Mouse (Mus musculus) common myeloid progenitor, adult 5-6 weeks (primary cell): ENCODE data around the gene Akna. TPM values are rescaled to one million over a fixed set of nuclear protein-coding genes. Genes with fewer than 3 reads are reported as not detected.
A peak's percentile ranks its signal among the peaks of the same experiment; 100 is the strongest.

Experiments
- ATAC-seq: replicated peaks from 2 replicates; pipeline ENCODE4 v1.8.0; 2016; ENCODE audit warnings: low read depth, mild to moderate bottlenecking, moderate TSS enrichment, inconsistent platforms; ENCODE audit not compliant: poor library complexity, severe bottlenecking
- total RNA-seq: library from RNA; stranded (forward); fragments of 200-1000, 187-1606 nt; gene quantifications from 2 replicates; pipeline ENCODE4 v1.2.3, GENCODE M21; 2017

Akna gene
- total RNA-seq, 1 experiment from 2014 or later, result 13.8 TPM

DNA sequence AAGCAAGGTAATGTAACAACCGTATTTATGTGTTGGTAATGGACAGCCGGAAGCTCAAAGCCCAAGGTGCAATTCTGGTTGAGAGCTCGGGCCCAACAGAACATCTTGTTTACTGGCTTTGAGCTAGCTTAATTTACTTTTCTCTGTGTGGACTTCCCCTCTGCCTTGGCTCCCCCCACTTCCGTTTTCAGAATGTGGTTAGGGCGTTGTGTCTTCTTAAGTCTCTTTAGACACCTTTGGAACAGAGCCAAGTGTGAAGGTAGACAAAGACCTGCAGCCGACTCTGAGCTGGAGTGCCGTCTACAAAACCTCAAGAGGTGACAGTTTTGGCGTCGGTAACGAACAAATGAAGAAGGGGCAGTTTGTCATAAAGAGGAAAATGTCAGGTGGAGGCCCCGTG lies 17.4 kb downstream of the Akna start:
- peak; percentile 52 for ATAC-seq

DNA sequence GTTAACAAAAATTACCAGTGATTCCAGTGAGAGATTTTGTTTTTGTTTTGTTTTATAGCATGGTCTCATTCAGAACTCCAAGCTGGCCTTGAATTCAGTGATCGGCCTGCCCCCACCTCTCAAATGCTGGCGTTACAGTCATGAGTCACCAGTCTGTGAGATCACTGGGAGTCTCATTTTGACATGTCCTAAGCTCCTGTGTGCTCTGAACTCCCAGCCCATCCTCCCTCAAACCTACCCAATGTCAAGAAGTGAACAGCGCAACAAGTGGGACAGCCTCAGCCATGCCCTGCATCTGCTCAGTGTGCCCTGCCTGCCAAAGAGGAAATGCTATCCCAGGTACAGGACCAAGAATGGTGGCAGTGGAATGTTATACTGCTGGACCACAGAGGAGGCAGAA lies 17.9 kb downstream of the Akna start:
- ATAC-seq, result no peak

DNA sequence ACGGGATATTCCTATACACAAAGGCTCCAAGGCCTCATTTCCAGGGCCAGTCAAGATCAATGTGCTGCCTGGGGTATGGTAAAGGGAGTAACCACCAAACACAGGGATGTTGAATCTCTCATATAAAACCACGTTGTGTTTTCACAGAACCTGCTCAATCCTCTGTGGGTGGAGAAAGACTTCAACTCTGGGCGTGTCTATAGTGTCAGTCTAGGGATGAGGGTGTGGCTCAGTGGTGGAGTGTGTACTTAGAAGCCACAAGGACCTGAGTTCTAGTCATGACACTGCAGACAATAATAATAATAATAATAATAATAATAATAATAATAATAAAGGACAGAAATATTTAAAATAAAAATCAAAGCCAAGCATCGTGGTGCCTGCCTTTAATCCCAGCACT lies 18.9 kb downstream of the Akna start:
- ATAC-seq, result no peak

DNA sequence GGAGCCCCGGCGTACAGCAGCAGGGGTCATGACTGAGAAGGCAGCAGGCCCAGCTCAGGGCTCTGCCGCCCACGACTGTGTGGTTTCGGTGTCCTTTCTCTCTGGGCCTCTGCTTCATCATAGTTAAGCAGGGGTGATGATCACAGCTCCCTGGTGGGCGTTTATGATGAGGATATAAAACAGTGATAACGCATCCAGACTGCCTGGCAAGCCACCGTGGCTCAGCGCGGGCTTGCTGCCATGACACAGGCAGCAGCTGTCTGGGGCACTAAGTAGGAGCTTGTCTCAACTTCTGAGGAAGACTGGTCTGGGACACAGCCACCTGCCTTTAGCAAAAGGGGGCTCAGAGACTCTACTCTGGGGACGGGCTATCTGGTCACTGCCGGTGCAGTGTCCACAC lies 19.7 kb downstream of the Akna start:
- peak; percentile 24; the same call in 1 of the 2 replicates for ATAC-seq

DNA sequence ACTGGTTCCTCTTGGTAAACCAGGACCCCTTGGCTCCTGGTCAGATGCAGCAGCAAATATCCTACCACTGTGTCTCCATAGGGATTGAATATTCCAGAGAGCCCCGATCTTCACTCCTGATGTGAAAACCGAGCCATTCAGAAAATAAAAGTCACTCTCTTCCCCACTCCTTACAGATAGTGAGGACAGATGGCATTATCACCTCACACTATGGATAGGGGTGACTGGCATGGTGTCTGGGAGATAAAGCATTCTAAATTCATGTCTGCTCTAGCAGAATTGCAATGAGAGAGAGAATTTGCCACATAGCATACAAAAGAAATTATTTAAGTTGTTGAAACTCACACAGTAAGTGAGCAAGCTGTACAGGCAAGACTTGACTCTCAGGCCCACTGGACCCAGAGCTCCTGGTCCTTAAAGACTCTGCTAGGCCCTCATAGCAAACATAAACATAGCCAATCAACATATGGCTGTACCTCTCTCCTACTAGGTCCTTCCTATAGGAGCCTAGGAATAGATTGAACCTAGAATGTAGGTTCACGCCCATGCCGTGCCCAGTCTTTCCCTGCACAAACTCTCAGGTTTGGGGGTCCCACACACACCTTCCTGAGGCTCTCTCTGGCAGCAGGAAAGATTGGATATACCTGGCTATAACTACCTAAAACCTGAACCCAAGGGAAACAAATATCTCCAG lies 20.3 kb downstream of the Akna start:
- no peak for ATAC-seq

DNA sequence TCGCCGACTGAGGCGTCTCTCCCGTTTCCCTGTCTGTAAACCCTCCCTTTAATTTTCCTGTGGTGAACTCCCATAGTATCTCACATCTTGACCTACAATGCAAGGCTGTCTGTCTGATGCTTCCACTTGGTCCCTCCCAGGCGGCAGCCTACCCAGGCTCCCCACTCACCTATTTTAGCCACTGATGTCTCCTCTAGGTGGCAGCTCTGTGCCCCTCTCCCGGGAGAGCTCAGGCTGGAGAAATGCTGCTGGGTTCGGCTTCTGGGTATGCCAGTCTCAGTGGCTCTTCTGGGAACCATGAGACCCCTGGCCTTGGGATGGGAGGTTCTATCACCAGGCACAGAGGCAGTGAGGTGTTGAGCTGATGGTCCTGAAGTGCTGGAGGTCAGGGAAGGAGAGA lies 25.7 kb downstream of the Akna start:
- no peak for ATAC-seq

DNA sequence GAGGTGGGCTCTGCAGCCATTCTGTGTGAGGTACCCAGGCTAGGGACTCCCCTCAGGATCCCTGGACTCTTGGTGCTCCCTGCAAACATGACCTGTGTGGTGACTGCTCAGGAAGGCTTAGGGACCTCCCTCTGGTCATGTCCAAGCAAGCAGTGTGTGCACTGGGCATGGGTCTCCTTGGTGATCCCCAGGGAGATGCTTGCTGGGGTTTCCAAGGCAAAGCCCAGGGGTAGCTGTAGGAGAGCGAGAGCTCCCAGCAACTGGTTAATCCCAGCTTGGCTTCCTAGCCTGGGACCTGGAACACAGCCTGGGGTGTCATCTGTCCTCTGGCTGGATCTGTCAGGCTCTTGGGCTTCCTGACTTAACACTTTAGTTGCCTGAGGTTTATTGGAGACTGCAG lies 27.8 kb downstream of the Akna start:
- no peak for ATAC-seq

DNA sequence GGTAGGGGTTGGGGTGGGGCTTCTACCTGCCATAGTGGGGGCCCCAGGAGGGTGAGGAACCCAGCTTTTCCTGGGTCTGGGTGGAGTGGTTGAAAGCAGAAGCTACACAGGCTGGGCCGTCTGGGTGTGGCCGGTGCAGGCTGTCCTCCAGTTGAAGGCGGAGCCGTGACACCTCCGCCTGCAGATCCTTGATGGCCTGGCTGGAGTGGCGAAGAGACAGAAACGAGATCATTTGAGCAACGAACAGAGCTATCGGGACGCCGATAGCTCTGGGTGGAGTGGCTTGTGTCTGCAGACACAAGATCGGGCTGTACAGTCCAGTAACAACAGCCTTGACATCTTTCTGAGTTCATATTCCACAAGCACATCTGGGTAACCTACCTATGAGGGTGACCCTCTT lies 28.8 kb downstream of the Akna start:
- ATAC-seq, result peak; percentile 59

DNA sequence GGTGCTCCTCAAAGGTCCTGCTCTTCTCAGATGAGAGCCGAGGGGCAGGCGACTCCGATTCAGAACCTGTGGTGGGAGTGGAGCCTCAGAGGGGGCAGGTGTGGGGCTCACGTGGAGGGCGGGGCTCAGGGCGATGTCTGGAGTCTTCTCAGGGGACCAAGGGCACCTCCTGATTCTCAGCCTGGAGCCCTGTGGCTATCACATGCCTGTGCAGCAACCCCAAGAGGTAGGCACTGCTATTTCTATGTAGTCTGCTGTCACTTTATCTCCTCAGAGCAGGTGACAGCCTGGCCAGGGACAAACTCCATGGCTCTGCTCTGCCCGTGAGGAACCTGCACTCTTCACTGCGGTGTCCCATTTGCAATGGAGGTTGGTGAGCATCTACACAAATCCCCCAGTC lies 29.8 kb downstream of the Akna start:
- no peak for ATAC-seq

DNA sequence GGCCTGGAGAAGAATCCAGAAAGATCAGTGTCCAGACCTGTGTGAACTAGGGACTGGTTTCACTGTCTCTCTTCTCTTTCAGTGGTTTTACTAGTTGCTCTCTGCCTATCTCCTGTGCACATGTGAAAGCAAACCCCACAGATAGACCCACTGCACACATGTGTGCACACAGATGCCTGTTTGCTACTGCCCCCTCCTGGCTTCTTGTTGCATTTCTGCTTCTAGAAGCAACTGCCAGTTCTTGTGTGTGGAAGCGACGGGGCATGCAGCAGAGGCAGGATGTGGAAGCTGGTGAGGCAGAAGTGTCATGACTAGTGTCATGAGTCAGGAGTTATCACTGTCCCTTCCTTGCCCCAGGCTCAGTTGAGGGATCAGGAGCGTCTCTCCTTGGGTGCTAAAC lies 31.3 kb downstream of the Akna start:
- peak; percentile 53 for ATAC-seq

DNA sequence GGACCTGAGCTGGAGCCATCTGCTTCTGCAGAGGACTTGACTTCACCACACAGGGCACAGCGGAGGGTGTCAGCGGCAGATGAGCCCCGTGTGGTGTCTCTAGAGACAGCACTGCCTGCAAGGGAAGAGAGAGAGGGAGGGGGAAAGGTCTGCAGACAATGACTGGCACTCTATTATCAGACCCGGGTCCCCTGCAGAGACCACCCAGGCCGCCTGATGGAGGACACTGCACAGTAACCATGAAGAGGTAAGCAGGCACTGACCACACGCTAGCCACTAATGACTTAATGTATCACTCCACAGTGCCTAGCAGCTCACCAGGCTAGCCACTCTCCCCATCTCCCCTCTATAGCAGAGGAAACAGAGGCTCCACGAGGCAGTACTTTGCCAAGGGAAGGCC lies 32.3 kb downstream of the Akna start:
- ATAC-seq, result no peak

DNA sequence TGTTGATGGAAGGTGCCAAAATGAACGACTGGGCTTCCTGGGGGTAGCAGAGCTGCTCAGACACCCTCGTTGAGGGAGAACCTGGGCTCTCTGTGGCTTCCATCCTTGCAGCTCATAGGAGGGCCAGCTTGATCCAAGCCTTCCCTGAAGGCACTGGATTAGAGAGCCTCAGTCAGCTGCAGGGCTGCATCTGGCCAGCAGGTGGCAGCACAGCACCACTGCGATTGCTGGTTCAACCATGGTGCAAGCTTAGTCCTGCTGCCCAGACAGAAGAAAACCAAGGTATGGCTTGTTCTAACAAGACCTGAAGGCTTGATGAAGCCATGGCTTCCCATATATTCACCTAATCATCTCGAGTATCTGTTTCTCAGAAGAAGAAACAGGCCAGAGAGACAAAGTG lies 34.6 kb downstream of the Akna start:
- peak; percentile 78 for ATAC-seq

DNA sequence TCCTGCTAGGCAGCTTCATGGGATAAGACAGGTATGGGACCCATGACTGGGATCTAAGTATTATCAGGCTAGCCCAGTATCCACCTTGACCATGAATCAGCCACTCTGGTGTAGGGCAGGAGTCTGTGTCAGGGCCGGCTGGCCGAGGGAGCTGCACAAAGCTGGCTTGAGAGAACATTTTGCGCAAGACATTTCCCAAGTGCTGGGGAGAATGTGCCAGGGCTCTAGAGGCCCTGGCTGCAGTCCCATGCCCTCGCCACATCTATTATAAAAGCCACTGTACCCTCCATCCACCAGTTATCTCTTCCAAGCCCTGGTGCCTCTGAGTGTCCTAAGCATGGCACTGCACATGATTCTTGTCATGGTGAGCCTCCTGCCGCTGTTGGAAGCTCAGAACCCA lies 41.0 kb downstream of the Akna start, which contains the start of gene Orm2:
Gene Orm2 (plus strand): TSS at position 300 of the 400 bp plus-strand sequence.
- ATAC-seq, result no peak

DNA sequence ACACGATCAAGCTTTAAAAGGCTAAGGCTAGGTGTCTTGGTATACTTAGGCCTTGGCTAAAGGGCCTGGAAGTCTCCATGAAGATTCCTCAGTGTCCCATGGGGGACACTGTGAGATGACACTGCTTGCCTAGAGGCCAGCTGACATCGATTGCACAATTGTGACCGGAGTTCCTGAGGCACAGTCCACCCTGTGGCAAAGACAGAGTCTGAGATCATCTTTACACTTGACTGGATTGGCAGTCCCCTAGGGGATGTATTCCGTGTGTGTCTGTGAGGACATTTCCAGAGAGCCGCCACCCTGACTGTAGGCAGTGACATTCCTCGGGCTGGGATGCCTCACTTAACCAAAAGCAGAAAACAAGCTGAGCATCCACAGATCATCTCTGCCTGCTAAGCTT lies 43.3 kb downstream of the Akna start:
- no peak for ATAC-seq

DNA sequence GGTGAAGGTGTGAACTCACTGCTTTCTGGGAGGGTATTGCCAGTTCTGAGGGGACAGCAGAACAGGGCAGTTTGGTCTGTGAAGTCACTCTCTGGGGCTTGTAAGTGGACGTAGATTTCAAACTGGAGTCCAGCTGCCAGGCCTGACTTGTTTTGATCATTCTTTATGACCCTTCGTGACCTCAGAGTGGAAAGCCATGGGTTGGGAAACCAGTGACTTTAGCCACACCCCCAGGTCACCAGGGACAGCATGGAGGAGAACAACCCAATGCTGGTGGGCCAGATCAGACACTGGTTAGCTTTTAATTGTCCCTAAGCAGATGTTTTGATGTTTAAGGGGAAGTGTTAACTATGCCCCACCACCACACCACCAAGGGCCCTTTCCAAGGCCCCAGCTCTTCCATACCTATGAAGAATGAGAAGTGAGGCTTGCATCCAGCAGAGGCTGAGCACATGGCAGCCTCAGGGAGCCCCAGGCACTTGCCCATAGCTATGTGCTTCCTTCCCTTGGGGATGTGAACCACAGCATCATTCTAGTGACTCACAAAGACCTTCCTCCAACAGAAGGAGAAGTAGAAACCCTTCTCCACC lies 46.1 kb downstream of the Akna start:
- ATAC-seq, result peak; percentile 39

DNA sequence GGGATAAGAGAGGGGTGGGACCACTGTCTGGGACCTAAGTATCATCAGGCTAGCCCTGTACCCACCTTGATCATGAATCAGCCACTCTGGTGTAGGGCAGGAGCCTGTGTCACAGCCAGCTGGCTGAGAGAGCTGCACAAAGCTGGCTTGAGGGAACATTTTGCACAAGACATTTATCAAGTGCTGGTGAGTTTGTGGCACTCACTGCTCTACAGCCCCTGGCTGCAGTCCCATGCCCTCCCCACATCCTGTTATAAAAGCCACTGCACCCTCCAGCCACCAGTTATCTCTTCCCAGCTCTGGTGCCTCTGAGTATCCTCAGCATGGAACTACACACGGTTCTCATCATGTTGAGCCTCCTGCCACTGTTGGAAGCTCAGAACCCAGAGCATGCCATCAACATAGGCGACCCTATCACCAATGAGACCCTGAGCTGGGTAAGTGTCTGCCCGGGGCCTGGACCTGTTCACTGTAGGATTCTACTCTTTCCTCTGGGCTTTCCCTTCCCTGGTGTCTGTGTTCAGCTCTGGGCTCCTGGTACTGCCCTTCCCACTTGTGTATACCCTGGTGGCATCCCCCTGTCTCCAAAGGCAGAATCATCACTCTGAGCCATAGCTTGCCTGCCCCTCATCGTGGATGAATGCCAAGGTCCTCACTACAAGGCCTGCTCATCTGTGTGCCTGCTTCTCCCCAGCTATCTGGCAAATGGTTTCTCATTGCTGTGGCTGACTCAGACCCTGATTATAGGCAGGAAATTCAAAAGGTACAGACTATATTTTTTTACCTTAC lies 47.1 kb downstream of the Akna start, which contains the start of gene Orm3:
Gene Orm3 (plus strand): TSS at position 286 of the 789 bp plus-strand sequence.
- ATAC-seq, result peak; percentile 80

DNA sequence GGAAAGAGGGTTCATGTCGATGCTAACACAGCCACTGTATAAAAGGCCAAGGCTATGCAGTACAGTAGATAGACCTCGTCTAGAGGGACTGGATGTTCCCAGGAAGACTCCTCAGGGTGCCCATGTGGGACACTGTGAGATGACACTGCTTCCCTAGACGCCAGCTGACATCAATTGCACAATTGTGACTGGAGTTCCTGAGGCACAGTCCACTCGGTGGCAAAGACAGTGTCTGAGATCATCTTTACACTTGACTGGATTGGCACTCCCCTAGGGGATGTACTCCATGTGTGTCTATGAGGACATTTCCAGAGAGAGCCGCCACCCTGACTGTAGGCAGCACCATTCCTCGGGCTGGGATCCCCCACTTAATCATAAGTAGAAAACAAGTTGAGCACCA lies 54.6 kb downstream of the Akna start:
- no peak for ATAC-seq

DNA sequence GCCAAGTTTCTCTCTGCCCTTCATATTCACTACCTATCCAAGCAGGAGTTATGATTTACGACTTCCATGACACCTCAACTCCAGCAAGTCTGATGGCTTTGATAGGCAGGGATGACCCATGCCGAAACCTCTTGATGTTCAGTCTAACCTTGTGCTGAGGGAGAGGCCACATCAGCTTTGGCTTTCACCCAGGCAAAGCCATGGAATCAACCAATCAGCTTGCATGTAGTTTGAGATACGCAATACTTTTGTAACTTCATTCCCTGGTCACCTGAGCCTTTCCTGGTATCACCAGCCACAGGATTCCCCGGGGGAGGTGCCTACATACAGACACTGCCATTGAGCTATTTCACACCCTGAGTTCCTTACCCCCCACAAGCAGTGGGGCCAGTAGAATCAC lies 56.5 kb downstream of the Akna start:
- no peak for ATAC-seq

DNA sequence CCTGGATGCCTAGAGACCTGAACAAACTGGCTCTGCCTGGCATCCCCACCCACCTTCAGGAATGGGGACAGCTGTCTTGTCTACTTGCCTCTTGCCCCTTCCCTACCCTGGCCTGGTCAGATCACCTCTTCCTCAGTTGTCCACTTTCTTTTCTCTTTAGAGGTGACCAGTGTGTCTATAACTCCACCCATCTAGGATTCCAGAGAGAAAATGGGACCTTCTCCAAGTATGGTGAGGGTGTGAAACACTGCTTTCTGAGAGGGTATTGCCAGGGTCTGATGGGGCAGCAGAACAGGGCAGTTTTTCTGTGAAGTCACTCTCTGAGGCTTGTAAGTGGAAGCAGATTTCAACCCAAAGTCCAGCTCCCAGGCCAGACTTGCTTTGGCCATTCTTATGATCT lies 57.9 kb downstream of the Akna start:
- ATAC-seq, result no peak

DNA sequence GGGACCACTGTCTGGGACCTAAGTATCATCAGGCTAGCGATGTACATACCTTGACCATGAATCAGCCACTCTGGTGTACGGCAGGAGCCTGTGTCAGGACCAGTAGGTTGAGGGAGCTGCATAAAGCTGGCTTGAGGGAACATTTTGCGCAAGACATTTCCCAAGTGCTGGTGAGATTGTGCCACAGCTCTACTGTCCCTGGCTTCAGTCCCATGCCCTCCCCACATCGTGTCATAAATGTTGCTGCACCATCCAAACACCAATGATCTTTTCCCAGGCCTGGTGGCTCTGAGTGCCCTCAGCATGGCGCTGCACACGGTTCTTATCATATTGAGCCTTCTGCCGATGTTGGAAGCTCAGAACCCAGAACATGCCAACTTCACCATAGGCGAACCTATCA lies 58.9 kb downstream of the Akna start, which contains the start of gene Orm1:
Gene Orm1 (plus strand): TSS at position 266 of the 400 bp plus-strand sequence.
- ATAC-seq, result 0 out of 2 replicates have a peak, but pooled peaks have one; percentile 6

DNA sequence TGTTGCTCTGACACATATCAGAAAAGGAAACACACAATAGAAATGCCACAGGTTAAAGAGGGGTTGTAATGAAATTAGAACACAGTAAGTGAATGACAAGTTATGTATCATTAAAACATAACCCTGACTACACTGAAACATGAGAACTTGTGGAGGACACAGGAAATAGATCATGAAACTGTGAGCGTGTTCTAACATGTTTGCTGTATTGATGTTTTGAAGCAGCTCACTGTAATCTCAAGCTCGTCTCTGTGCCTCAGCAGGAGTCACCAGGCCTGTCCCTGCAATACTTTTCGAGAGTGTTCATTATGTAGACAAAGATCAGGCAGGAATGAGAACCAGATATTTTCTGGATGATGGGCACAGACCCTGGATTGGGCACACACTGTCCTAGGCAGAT lies 59.5 kb downstream of the Akna start:
- ATAC-seq, result no peak
